Mouse (Mus musculus): ENCODE results near the gene Cct4. TPM values are rescaled to one million over a fixed set of nuclear protein-coding genes. Genes with fewer than 3 reads are reported as not detected.

Cct4 gene
- polyA plus RNA-seq, 1 experiment from 2014 or later: 422 TPM

Other genes with a start within 250 kb of the Cct4 start
- 2.4 and 3.4 TPM in 2 replicates for gene B3gnt2, start 129.6 kb upstream of the Cct4 start, polyA plus RNA-seq (2016; fragmentation: Nextera tagmentation; extraction: Ambion mirVana)
- 2.4 TPM in 2 replicates for gene Zrsr1, start 18.5 kb upstream of the Cct4 start, polyA plus RNA-seq (2016; fragmentation: Nextera tagmentation; extraction: Ambion mirVana)
- 4.3 and 4.6 TPM in 2 replicates for gene Gm28048, start 8.4 kb upstream of the Cct4 start, polyA plus RNA-seq (2016; fragmentation: Nextera tagmentation; extraction: Ambion mirVana)
- gene Commd1, start 8.1 kb upstream of the Cct4 start, polyA plus RNA-seq (2016; fragmentation: Nextera tagmentation; extraction: Ambion mirVana): 367 and 371 TPM in 2 replicates
- gene Fam161a, start 17.0 kb downstream of the Cct4 start, polyA plus RNA-seq (2016; fragmentation: Nextera tagmentation; extraction: Ambion mirVana): 2.8 and 2.9 TPM in 2 replicates